Mouse (Mus musculus): ENCODE results near the gene Ndufaf2.

The Ndufaf2 gene

DNA sequence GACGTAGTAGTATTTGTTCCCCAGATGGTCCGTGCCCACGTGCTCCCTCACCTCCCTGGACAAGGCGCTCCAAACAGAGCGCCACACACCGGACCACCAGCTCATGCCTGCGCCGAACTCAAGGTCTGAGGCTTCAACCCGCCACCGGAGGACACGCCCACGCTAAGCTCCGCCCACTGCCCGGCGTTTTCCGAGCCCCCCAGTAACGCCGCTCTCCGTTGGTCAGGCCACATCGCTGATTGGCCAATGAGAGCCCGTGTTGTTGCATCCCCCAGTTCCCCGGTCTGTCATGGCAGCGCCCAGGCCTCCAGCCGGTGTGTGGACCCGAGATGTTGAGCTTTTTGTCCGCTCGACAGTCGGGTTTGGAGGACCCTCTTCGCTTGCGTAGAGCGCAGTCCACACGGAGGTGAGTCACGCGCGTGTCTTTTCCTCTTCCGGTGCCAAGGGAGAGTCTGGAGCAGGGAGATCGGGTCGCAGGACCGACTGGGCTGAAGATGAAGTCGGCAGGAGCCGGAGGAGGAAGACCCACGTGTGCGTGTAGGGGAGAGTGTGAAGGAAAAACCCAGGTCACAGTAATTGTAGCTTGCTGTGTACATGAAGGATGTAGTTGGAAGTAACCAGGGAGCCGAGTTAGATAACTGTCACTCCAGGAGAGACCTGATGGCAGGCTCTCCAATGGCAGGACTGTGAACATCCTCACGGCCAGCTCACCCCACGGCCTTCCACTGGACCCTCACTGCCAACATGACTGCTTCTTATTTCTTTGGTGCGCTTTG lies at the start of gene Ndufaf2, which contains the start of gene Ercc8:
Gene Ndufaf2, minus strand, starts transcription at position 159 of the 776 bp plus-strand sequence.
Gene Ercc8, plus strand, starts transcription at position 267 of the 776 bp plus-strand sequence.
- DNase-seq (ENCODE audit: low spot score), result peak; percentile 97

GRCm38 (mm10) chr13:108208090-108208489 lies 49.7 kb upstream of the Ndufaf2 start:
- no peak for DNase-seq (ENCODE audit: low spot score)

DNA sequence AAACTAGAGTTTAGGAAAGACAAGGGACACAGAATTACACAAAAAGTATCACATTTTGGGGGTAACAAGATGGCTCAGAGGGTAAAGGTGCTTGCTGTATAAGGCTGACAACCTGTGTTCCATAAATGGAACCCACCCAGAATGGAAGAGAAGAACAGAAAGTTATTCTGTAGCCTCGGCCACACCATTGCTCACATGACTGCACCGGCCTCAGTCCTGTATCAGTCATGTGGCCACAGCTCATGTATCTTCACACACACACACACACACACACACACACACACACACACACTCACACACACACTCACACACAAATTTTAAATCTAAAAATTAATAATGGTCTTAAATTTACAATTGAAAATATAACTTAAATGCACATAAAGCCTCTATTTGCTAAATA lies 49.0 kb upstream of the Ndufaf2 start:
- DNase-seq (ENCODE audit: low spot score), result no peak

DNA sequence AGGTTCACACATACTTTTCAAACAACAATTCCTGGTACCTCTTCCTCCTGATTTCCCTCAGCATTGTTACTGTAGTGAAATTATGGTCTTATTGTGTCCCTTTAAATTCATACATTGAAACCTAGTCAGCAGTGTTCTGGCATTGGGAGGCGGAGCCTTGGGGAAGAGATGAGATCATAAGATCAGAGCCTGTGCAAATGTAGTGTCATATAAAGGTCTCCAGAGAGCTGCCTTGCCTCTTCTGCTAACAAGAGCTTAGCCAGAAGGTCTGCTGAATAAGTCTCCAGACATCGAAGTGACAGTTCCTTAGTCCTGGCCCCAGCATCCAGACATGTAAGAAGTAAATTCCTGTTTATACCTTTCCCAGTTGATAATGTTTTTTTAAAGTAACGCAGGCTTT lies 46.4 kb upstream of the Ndufaf2 start:
- DNase-seq (ENCODE audit: low spot score), result no peak

DNA sequence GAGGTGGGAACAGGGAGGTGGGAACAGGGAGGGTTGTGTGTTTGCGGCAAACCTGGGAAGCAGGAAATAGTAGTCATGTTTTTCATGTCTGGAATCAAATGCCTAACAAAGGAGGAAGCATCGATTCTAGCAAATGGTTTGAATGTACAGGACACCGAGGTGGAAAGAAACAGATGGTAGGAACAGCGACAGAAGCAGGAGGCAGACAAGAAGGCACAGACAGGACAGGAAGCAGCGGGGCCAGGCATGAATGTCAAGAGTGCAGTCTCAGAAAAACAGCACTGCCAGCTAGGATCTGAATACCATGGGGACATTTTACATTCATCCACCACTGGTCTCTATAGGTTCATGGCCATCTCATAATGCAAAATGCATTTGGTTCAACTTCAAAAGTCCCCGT lies 37.1 kb upstream of the Ndufaf2 start:
- DNase-seq (ENCODE audit: low spot score), result no peak

- peak; percentile 71 for DNase-seq (ENCODE audit: low spot score)
These were observed 32.8 kb upstream of the Ndufaf2 start for GRCm38 (mm10) chr13:108191074-108191720.

DNA sequence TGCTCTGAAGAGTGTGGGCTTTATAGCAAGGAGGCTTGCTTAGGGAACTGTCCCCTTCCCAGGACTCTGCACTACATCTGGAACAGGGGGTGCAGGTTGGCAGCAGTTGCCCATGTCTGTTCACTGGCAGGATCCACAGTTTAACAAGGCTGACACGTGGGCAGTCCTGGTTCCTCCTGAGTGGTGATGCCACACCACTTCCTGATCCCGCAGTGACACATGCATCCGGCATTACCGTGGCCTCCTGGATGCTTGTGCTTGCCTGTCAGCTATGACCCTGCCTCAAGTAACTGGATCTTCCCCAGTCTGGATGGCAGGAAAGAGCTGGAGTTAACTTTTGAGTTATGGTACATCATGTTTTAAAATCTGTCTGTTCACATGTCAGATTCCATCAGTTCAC lies 29.6 kb upstream of the Ndufaf2 start:
- DNase-seq (ENCODE audit: low spot score), result no peak

DNA sequence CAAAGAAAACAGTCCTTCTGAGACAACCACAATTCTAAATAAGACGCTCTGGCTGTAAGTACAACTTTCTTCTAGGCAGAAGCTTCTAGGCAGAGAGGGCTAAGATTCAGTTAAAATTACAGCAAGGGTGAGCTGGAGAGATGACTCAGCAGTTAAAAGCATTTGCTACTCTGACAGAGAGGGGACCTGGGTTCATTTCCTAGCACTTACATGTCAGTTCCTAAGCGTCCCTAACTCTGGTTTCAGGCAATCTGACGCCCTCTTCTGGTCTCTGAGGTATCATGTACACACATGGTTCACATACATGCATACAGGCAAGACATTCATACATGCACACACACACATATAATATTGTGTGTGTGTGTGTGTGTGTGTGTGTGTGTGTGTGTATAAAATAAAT lies 27.1 kb upstream of the Ndufaf2 start:
- no peak for DNase-seq (ENCODE audit: low spot score)

GRCm38 (mm10) chr13:108184743-108185255 lies 26.4 kb upstream of the Ndufaf2 start:
- no peak for DNase-seq (ENCODE audit: low spot score)

DNA sequence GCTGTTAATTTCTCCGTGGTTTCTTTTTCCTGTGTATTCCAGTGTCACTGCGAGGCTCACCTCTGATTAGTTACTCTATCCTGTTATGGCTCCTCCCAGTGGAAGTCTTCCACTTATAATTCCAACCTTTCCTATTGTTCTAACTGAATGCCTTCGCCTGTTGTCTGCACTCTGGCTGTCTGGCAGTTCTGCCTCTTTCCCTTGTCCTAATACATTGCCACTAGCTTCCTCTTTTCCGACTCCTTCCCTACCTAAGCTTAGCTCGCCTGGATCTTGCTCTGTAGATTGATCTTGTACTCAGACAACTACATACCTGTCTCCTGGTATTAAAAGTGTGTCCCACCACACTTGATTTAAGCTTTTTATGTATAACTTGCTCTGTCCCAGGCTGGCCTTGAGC lies 22.4 kb upstream of the Ndufaf2 start:
- no peak for DNase-seq (ENCODE audit: low spot score)

GRCm38 (mm10) chr13:108179618-108180017 lies 21.2 kb upstream of the Ndufaf2 start:
- DNase-seq (ENCODE audit: low spot score), result no peak

DNA sequence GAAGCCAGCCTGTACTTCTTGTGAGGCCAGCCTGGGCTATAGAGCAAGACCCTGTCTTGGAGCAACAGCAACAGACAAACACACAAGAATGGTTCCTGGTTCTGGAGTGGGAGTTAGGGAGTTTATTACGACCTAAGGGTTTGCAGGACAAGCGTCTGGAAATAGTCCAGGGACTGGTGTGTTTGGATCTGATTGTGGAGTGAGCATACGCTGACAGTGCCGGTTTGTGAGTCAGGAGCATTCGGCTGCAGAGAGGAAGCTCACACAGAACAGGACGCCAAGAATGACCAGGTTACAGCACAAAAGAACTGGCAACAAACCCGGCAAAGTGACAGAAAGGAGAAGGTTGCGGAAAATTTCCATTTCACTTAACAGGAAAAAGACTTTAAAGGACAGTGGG lies 12.1 kb upstream of the Ndufaf2 start:
- no peak for DNase-seq (ENCODE audit: low spot score)

DNA sequence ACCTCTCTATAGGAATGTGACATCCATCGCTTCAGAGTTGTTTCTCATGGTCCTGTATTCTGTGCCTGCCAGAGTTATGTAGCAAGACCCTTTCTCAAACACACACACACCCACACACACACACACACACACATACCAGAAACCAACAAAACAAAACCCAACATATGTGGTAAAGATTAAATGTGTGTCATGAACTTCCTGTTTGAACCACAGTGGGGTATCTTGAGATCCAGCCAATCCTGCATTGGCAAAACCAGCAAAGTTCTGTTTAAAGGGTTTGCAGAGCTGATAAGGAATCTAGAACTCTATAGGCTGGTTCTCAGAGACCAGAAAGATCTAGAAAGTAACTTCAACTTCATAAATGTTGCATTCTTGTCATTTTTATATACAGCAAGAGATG lies 11.6 kb upstream of the Ndufaf2 start:
- no peak for DNase-seq (ENCODE audit: low spot score)

- no peak for DNase-seq (ENCODE audit: low spot score)
These were observed 6.2 kb upstream of the Ndufaf2 start for GRCm38 (mm10) chr13:108164621-108165020.

DNA sequence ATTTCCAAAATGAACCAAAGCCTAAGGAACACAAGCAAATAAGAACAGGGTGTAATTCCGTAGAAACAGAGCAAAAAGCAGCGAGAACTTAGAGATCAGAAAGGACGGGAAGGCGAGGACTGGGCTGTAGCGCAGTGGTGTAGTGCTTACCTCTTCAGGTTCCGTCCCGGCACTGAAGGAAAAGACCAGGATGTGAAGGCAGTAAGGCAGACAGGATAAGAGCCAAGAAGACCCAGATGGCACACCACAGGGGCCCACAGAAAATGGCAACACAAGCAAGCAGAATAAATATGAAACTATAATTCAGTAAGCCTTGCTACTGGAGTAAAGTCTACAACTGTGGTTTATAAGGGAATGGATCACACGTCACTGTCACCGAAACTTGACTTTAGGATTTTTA lies 5.5 kb upstream of the Ndufaf2 start:
- DNase-seq (ENCODE audit: low spot score), result no peak

DNA sequence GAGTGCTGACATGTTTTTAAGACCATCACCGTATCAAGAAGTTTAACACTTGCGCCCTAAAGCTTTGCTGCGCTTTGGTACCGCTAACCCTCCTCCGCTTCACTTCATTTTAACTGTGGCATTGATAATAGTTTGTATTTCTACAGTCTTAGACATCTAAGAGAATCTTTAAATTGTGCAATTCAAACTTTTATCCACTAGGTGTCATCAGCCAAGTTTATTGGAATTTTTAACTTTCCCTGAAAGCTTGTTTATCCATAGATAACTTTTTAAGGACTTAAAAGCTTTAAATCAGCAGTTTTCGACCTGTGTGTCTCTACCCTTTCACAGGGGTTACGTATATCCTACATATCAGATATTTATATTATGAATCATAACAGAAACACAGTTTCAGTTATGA lies 1.5 kb upstream of the Ndufaf2 start:
- no peak for DNase-seq (ENCODE audit: low spot score)

DNA sequence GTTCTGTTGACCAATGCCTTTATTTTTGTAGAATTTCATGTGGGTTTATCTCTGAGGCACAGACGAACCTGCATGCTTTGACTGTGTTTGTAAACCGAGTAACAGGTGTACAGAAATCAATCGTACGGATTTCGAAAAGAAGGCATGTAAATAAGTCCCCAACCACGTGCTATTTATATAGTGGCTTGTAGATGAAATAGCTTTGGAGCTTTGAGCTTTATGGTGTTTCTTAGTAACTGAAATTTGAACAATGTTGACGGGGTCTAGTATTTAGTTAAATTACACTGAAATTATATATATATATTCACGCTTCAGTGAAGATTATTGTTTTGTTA lies 785 bp upstream of the Ndufaf2 start:
- DNase-seq (ENCODE audit: low spot score), result no peak

DNA sequence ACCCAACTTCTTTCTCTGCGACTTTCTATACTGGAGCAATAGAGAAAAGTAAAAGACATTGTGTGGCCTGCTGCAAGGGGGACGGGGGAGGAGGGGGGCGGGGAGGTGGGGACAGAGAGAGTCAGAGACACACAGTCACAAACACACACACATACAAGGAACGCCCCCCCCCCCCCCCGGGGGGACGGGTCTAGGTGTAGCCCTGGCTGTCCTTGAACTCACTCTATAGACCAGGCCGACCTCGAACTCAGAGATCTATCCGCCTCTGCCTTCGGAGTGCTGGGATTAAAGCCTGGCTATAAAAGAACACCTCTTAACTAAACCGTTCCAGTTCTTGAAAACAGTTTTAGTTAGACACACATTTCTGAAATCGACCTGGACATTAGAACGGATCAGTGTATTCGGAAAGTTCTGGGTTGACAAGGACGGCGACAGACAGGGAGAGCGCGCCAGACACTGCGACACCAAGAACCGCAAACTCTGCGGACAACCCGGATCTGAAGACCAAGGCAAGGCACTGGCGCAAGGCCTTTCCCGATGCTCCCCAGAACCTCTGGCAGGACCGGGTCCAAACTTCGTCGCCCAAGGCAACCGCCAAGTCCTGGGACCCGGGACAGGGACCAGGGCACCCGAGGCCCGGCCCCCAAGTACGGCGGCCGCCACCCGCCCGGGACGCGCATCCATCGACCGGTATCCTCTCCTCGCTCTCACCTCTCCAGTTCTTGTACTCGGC lies 525 bp downstream of the Ndufaf2 start:
- no peak for DNase-seq (ENCODE audit: low spot score)

- DNase-seq (ENCODE audit: low spot score), result no peak
These were observed 1.3 kb downstream of the Ndufaf2 start for GRCm38 (mm10) chr13:108157156-108157555.

DNA sequence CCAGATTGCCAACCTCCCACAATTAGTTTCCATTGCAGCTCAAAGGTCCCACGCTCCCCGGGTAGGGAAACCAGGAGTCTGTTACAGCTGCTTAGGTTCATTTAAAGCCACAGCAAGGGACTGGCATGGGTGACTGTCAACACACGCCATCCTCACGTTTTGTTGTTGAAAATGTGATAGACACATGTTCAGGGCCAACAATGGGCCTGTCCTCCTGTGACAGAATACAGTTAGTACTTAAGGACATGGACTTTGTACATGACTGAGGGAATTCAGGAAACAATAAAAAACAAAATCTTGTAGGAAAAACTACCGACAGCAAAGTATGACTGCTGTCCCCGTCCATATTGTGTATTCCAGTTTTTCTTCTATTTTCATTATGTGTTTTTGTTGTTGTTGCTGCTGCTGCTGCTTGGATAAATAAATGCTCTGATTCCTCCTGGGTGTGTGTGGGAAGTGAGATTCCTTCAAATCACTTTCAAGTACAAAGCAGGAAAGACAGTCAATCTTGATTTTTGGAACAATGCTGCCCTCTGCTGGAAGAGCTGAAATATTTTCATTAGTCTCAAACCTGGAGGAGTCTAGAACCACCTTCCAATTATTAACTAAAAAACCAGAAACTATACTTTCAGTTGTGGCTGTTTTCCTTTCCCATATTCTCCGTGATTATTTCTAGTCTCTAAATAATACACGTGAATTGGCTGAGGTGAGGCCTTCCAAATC lies 5.6 kb downstream of the Ndufaf2 start:
- peak; percentile 50 for DNase-seq (ENCODE audit: low spot score)

DNA sequence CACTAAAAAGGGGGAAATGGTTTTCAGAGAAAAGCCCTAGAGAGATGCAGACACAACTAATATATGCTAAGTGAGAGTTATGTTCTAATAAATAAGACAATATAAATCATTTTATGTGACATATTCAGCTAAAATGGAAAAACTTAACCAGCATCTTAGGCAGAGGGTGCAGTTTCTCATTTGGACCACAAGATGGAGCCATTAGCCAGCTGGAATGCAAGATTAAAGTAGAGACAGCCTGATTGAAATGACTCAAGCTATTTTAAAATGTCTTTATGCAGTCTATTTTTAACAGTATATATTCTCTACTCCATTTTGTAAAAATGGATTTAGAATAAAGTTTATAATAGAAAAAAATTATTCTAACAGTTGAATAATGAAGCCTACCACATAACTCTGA lies 6.6 kb downstream of the Ndufaf2 start:
- no peak for DNase-seq (ENCODE audit: low spot score)

GRCm38 (mm10) chr13:108144086-108144485 lies 14.3 kb downstream of the Ndufaf2 start:
- no peak for DNase-seq (ENCODE audit: low spot score)

Measured in layer of hippocampus, adult 11-12 months (tissue).